Mouse (Mus musculus): ENCODE measurements at regions not wholly inside any gene's neighbourhood (a gene's known extent, or its start where the extent isn't known, plus 50 kb on each side); places are given as distances from the start of the nearest gene placed in this dataset.

DNA sequence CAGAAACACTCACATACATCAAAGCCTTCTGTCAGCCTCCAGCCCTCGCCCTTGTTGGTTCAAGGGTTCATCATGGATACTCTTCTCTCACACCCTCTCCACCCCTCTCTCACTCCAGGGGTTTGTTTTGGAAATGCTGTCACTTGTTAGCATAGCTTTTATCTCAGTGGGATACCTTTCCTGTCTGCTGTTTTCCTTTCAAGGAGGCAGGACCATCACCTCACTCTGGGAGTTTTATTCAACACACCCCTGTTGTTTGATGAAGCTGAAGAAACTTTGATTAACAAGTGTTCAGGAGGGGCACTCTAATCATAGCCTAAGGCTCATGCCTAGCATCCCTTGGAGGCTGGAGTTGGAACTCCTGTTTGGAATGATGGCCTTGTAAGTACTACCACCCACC is 95.7 kb upstream of the Slc7a14 start:
- TF ChIP-seq POLR2A (IDR thresholded peaks at IDR 0.05; ENCODE audit: insufficient read depth, low read depth, low read length) (no peak), CTCF (IDR thresholded peaks at IDR 0.05; ENCODE audit: insufficient read depth, low read depth, low read length) (no peak)
